Mouse (Mus musculus) embryonic fibroblast, embryonic 13.5 days (primary cell): ENCODE results near the gene Syce3.

Experiments used
- CTCF ChIP-seq: IDR thresholded peaks from 2 replicates; pipeline ENCODE4 v1.5.1; 2011; ENCODE audit warnings: mild to moderate bottlenecking, control low read depth, low read length, moderate library complexity, borderline replicate concordance; ENCODE audit not compliant: insufficient read depth
- POLR2A ChIP-seq: IDR thresholded peaks from 2 replicates; pipeline ENCODE4 v1.6.1; 2011; ENCODE audit warnings: low read depth, mild to moderate bottlenecking, control low read depth, low read length, moderate library complexity

GRCm38 (mm10) chr15:89376957-89377356 lies 33.3 kb downstream of the Syce3 start, which contains the start of gene Tymp:
- TF ChIP-seq CTCF (no peak), POLR2A (no peak)
